Mouse (Mus musculus) C2C12 (cell line): ENCODE measurements at regions not wholly inside any gene's neighbourhood (a gene's known extent, or its start where the extent isn't known, plus 50 kb on each side); places are given as distances from the start of the nearest gene placed in this dataset.

Experiments
- H3K27me3 ChIP-seq: one replicate; pipeline ENCODE4 v1.6.1; 2011; ENCODE audit not compliant: control insufficient read depth, insufficient read depth, insufficient read length
- H3K36me3 ChIP-seq: one replicate; pipeline ENCODE4 v1.6.1; 2011; ENCODE audit not compliant: control insufficient read depth, insufficient read depth
- H3K4me3 ChIP-seq: one replicate; pipeline ENCODE4 v1.5.1; 2011; ENCODE audit warnings: mild to moderate bottlenecking, control low read depth; ENCODE audit not compliant: poor library complexity, insufficient read depth, severe bottlenecking
- H3K79me2 ChIP-seq: one replicate; pipeline ENCODE4 v1.6.1; 2011; ENCODE audit not compliant: control insufficient read depth, insufficient read depth
- H3K79me3 ChIP-seq: one replicate; pipeline ENCODE4 v1.6.1; 2011; ENCODE audit warnings: low read depth, control low read depth
- H3ac ChIP-seq: one replicate; pipeline ENCODE3; 2011; ENCODE audit warnings: low read depth; ENCODE audit not compliant: control insufficient read depth, insufficient read length
- CEBPB ChIP-seq: IDR thresholded peaks from one replicate; pipeline ENCODE4 v1.6.1; 2011; ENCODE audit warnings: low read depth, mild to moderate bottlenecking, control low read depth, moderate library complexity
- CTCF ChIP-seq: IDR thresholded peaks from one replicate; pipeline ENCODE4 v1.5.1; 2011; ENCODE audit not compliant: control insufficient read depth, insufficient read depth, insufficient read length
- FOSL1 ChIP-seq: IDR thresholded peaks from one replicate; pipeline ENCODE4 v1.8.0; 2011; ENCODE audit warnings: mild to moderate bottlenecking, low read length; ENCODE audit not compliant: poor library complexity, insufficient read depth, severe bottlenecking
- MAX ChIP-seq: IDR thresholded peaks from one replicate; pipeline ENCODE4 v1.6.1; 2011; ENCODE audit warnings: mild to moderate bottlenecking, control low read depth
- MYOD1 ChIP-seq: IDR thresholded peaks from one replicate; pipeline ENCODE4 v1.6.1; 2011; ENCODE audit warnings: low read depth; ENCODE audit not compliant: control insufficient read depth, insufficient read length
- MYOG ChIP-seq: IDR thresholded peaks from one replicate; pipeline ENCODE4 v1.6.1; 2011; ENCODE audit not compliant: control insufficient read depth, insufficient read length; ENCODE audit errors: extremely low read depth
- USF1 ChIP-seq: IDR thresholded peaks from one replicate; pipeline ENCODE4 v1.6.1; 2011; ENCODE audit warnings: low read depth, mild to moderate bottlenecking, control low read depth, moderate library complexity

DNA sequence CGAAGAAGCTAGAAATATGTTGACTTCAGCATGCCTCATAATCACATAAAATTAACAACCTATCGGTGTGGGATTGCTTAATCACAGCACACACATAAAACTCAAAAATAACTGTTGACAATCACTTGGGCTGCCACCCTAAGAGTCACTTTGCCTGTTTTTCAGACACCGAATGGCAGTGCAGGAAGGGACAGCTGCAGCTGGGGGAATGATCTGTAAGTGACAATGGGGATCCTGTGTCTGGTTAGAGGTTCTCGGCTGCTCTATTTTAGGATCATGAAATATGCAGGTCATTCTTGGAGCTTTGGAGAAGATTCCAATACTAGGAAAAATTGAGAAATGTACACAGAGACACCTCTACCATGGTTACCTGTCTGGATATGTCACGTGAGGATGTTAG, 54.4 kb upstream of the Tcf12 start:
- no peaks in the 10 kb centered on the region for H3K27me3 ChIP-seq
- H3K4me3 ChIP-seq = no peak overlapping the region
- no peaks in the 10 kb centered on the region for H3K79me2 ChIP-seq
- H3ac ChIP-seq = no peak overlapping the region
- TF ChIP-seq USF1 (no peak), MYOD1 (no peak), MAX (no peak), CTCF (no peak), FOSL1 (no peak), MYOG (no peak), CEBPB (no peak)
- H3K79me3 ChIP-seq = no peaks in the 10 kb centered on the region
- H3K36me3 ChIP-seq = no peaks in the 10 kb centered on the region

DNA sequence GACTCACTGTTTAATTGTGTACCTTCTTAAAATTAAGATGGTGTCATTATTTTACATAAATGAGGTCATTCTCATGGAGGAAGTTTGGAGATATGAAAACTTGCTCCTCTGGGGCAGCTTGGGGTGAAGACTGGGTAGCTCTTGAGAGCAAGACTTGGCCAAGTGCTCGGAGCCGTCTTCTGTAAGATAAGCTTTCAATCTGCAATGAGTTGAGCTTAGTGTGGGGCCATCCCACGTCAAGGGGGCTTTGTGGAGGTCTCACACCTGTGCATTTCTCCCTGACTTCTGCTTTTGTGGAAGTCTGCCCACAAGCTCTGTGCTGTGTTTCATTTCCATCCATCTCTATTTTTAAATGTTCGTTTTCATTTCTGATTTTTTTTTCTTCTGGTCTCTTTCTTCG, 54.9 kb upstream of the Tcf12 start:
- TF ChIP-seq FOSL1 (no peak), CTCF (no peak), CEBPB (no peak), MYOD1 (no peak), USF1 (no peak), MAX (no peak), MYOG (no peak)

DNA sequence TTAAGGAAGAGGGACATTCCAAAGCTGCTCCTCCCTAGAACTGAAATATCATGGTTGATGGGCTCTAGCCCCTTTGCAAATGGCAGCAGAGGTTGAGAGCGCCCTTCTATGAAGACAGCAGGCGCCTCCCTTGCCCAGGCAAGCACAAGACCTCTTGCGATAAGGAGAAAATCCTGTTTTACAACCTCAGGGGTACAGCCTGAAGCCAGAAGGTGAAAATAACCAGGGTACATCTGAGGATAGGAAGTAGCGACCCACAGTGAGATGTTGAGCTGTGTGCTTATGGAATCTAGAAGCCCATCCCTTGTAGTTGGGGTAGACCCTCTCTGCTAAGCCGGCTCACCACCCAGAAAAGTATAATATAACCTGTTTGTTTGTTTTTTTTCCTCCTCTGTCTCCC, 57.6 kb upstream of the Tcf12 start:
- no peaks in the 10 kb centered on the region for H3K27me3 ChIP-seq
- H3K79me3 ChIP-seq = no peaks in the 10 kb centered on the region
- TF ChIP-seq MAX (no peak), CEBPB (no peak), USF1 (no peak), FOSL1 (no peak), MYOD1 (no peak), CTCF (no peak), MYOG (no peak)
- H3ac ChIP-seq = no peak overlapping the region
- H3K36me3 ChIP-seq = no peaks in the 10 kb centered on the region
- no peak overlapping the region for H3K4me3 ChIP-seq
- no peaks in the 10 kb centered on the region for H3K79me2 ChIP-seq

More for the DNA sequence above, 54.9 kb upstream of the Tcf12 start:
- Histone ChIP-seq H3K27me3 (no peaks in the 10 kb centered on the region), H3K36me3 (no peaks in the 10 kb centered on the region), H3K79me3 (no peaks in the 10 kb centered on the region), H3K79me2 (no peaks in the 10 kb centered on the region), H3ac (no peak overlapping the region), H3K4me3 (no peak overlapping the region)

- Histone ChIP-seq H3ac (no peak overlapping the region), H3K36me3 (no peaks in the 10 kb centered on the region), H3K79me2 (no peaks in the 10 kb centered on the region), H3K27me3 (no peaks in the 10 kb centered on the region), H3K79me3 (no peaks in the 10 kb centered on the region), H3K4me3 (no peak overlapping the region)
- TF ChIP-seq MAX (no peak), USF1 (no peak), MYOD1 (no peak), MYOG (no peak), FOSL1 (no peak), CTCF (no peak), CEBPB (no peak)
These were observed 58.1 kb upstream of the Tcf12 start for GRCm38 (mm10) chr9:72169728-72170188.

DNA sequence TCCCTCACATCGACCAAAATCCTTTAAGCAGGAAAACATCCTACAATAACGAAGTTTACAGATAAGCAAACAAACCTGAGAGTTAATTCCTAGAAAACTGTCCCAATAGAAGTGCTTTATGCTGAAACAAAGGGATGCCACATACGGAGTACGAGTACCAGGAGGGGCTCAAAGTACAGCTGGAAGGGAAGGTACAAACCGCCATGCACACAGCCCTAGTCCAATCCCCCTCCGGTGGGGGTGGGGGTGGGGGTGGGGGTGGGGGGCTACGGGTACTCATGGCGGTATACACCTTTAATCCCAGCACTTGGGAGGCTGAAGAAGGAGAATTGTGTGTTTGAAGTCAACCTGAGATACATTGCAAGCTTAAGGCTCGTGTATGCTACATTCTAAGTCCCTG, 58.6 kb upstream of the Tcf12 start:
- Histone ChIP-seq H3K4me3 (no peak overlapping the region), H3K79me2 (no peaks in the 10 kb centered on the region), H3ac (no peak overlapping the region), H3K79me3 (no peaks in the 10 kb centered on the region), H3K36me3 (no peaks in the 10 kb centered on the region), H3K27me3 (no peaks in the 10 kb centered on the region)
- no peak for TF ChIP-seq MYOD1
- no peak for TF ChIP-seq MYOG
- no peak for TF ChIP-seq USF1
- TF ChIP-seq CEBPB = no peak
- TF ChIP-seq CTCF = no peak
- no peak for TF ChIP-seq MAX
- no peak for TF ChIP-seq FOSL1

- Histone ChIP-seq H3K36me3 (no peaks in the 10 kb centered on the region), H3K79me3 (no peaks in the 10 kb centered on the region), H3K79me2 (no peaks in the 10 kb centered on the region), H3K27me3 (no peaks in the 10 kb centered on the region), H3K4me3 (no peak overlapping the region), H3ac (no peak overlapping the region)
- TF ChIP-seq MYOG = no peak
- no peak for TF ChIP-seq MYOD1
- TF ChIP-seq CEBPB = no peak
- TF ChIP-seq CTCF = no peak
- no peak for TF ChIP-seq USF1
- TF ChIP-seq FOSL1 = no peak
- TF ChIP-seq MAX = no peak
These were observed 60.7 kb upstream of the Tcf12 start for GRCm38 (mm10) chr9:72172331-72172730.
